Mouse (Mus musculus): Measurements from ENCODE around the gene Ago3. TPM values are rescaled to one million over a fixed set of nuclear protein-coding genes. Genes with fewer than 3 reads are reported as not detected.
A peak's percentile ranks its signal among the peaks of the same experiment; 100 is the strongest.

The Ago3 gene
- polyA plus RNA-seq, 1 experiment from 2014 or later = 15.7 TPM

DNA sequence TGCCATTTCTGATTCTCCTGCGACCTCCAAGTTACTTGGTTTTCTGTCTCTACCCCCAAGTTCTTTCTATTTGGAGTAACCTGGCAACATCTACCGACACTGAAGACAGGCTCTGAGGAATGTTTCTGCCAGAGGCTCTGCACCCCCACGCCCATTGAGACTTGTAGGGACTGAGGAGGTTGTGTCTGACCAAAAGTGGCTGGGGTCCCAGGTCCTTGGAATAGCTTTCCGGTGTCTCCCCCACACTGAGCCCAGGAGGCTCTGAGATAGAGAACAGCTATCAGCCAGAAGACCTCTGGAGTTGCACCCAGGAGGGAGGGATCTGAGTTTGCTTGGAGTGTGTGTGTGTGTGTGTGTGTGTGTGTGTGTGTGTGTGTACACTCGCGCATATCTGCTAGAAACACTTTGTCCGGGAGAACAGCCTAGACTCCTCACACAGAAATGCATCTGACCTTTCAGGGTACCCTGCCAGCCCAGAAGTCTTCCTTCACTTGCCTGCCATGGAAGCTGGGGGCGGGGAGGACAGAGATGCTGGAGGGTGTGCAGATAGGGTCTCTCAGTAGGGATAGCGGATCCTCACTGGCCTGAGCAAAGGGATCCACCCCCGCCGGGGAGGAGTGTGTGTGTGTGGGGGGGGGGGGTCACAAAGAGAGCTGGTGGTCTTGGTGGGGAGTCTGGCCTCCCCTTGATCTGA, 141.9 kb downstream of the Ago3 start:
- WGBS (ENCODE audit: insufficient replicate concordance) = 32% methylated on average over 11 of the region's 11 CpGs
- Histone ChIP-seq H3K9ac (ENCODE audit: low read depth, low read length) (no peak overlapping the region), H3K36me3 (ENCODE audit: control insufficient read depth, insufficient read depth, low read length) (no peaks in the 10 kb centered on the region), H3K4me1 (ENCODE audit: control insufficient read depth, insufficient read depth, low read length) (peaks cover 6% of the 10 kb centered on the region; the same call in 1 of the 2 replicates), H3K27ac (ENCODE audit: low read depth, low read length) (no peak overlapping the region), H3K4me3 (ENCODE audit: low read depth, low read length) (peak overlapping the region; percentile 40; the same call in 1 of the 2 replicates), H3K9me3 (replicated peaks; ENCODE audit: control insufficient read depth, low read length) (no peaks in the 10 kb centered on the region), H3K27me3 (ENCODE audit: control insufficient read depth, insufficient read depth, low read length) (peaks cover 53% of the 10 kb centered on the region), H3K4me2 (no peak overlapping the region)
- no peak for ATAC-seq (replicated peaks; ENCODE audit: insufficient number of reproducible peaks, low FRiP score, low TSS enrichment)

GRCm38 (mm10) chr4:126286492-126286891, 142.9 kb downstream of the Ago3 start, which contains the start of gene Col8a2:
TSS of gene Col8a2 (plus strand) at chr4:126286793.
- H3K9ac ChIP-seq (ENCODE audit: low read depth, low read length) = peak within 1 kb of the TSS; percentile 40
- peak within 1 kb of the TSS; percentile 40 for H3K4me3 ChIP-seq (ENCODE audit: low read depth, low read length)
- peaks cover 54% of the 10 kb centered on the region for H3K27me3 ChIP-seq (ENCODE audit: control insufficient read depth, insufficient read depth, low read length)
- peak; percentile 20; the same call in 1 of the 2 replicates for ATAC-seq (replicated peaks; ENCODE audit: insufficient number of reproducible peaks, low FRiP score, low TSS enrichment)
- H3K36me3 ChIP-seq (ENCODE audit: control insufficient read depth, insufficient read depth, low read length) = no peaks in the 10 kb centered on the region
- H3K4me1 ChIP-seq (ENCODE audit: control insufficient read depth, insufficient read depth, low read length) = peaks cover 6% of the 10 kb centered on the region; the same call in 1 of the 2 replicates
- no peaks in the 10 kb centered on the region for H3K9me3 ChIP-seq (replicated peaks; ENCODE audit: control insufficient read depth, low read length)
- 2% methylated on average over 37 of the region's 42 CpGs for WGBS (ENCODE audit: insufficient replicate concordance)
- H3K4me2 ChIP-seq = peak within 1 kb of the TSS; percentile 78
- H3K27ac ChIP-seq (ENCODE audit: low read depth, low read length) = no peak within 1 kb of the TSS

GRCm38 (mm10) chr4:126283582-126283981, 145.8 kb downstream of the Ago3 start:
- no peak overlapping the region for H3K9ac ChIP-seq (ENCODE audit: low read depth, low read length)
- peaks cover 6% of the 10 kb centered on the region; the same call in 1 of the 2 replicates for H3K4me1 ChIP-seq (ENCODE audit: control insufficient read depth, insufficient read depth, low read length)
- no peaks in the 10 kb centered on the region for H3K36me3 ChIP-seq (ENCODE audit: control insufficient read depth, insufficient read depth, low read length)
- H3K4me3 ChIP-seq (ENCODE audit: low read depth, low read length) = no peak overlapping the region
- no peak for ATAC-seq (replicated peaks; ENCODE audit: insufficient number of reproducible peaks, low FRiP score, low TSS enrichment)
- H3K27ac ChIP-seq (ENCODE audit: low read depth, low read length) = no peak overlapping the region
- H3K27me3 ChIP-seq (ENCODE audit: control insufficient read depth, insufficient read depth, low read length) = peaks cover 41% of the 10 kb centered on the region
- 71% methylated on average over 8 of the region's 8 CpGs for WGBS (ENCODE audit: insufficient replicate concordance)
- H3K9me3 ChIP-seq (replicated peaks; ENCODE audit: control insufficient read depth, low read length) = no peaks in the 10 kb centered on the region
- no peak overlapping the region for H3K4me2 ChIP-seq

GRCm38 (mm10) chr4:126281706-126282105, 147.7 kb downstream of the Ago3 start:
- no peak for ATAC-seq (replicated peaks; ENCODE audit: insufficient number of reproducible peaks, low FRiP score, low TSS enrichment)
- 57% methylated on average over 9 of the region's 9 CpGs for WGBS (ENCODE audit: insufficient replicate concordance)
- H3K27ac ChIP-seq (ENCODE audit: low read depth, low read length) = no peak overlapping the region

More at GRCm38 (mm10) chr4:126281706-126282105, 147.7 kb downstream of the Ago3 start:
- Histone ChIP-seq H3K9ac (ENCODE audit: low read depth, low read length) (no peak overlapping the region), H3K36me3 (ENCODE audit: control insufficient read depth, insufficient read depth, low read length) (no peaks in the 10 kb centered on the region), H3K4me2 (no peak overlapping the region), H3K4me3 (ENCODE audit: low read depth, low read length) (no peak overlapping the region), H3K27me3 (ENCODE audit: control insufficient read depth, insufficient read depth, low read length) (peaks cover 22% of the 10 kb centered on the region), H3K9me3 (replicated peaks; ENCODE audit: control insufficient read depth, low read length) (no peaks in the 10 kb centered on the region), H3K4me1 (ENCODE audit: control insufficient read depth, insufficient read depth, low read length) (peaks cover 4% of the 10 kb centered on the region; the same call in 1 of the 2 replicates)

Other genes with a start within 250 kb of the Ago3 start
- gene Thrap3, start 226.8 kb downstream of the Ago3 start, polyA plus RNA-seq (2014; fragmentation: Nextera tagmentation; extraction: Ambion mirVana) = 131 and 155 TPM in 2 replicates
- 37.0 and 44.6 TPM in 2 replicates for gene Map7d1, start 173.2 kb downstream of the Ago3 start, polyA plus RNA-seq (2014; fragmentation: Nextera tagmentation; extraction: Ambion mirVana)
- 11.0 and 28.0 TPM in 2 replicates for gene Trappc3, start 167.2 kb downstream of the Ago3 start, polyA plus RNA-seq (2014; fragmentation: Nextera tagmentation; extraction: Ambion mirVana)
- gene Col8a2, start 142.8 kb downstream of the Ago3 start, polyA plus RNA-seq (2014; fragmentation: Nextera tagmentation; extraction: Ambion mirVana) = 2.0 and 3.0 TPM in 2 replicates
- 28.8 and 30.1 TPM in 2 replicates for gene Adprhl2, start 107.9 kb downstream of the Ago3 start, polyA plus RNA-seq (2014; fragmentation: Nextera tagmentation; extraction: Ambion mirVana)
- 0.96 and 1.5 TPM in 2 replicates for gene Tekt2, start 103.9 kb downstream of the Ago3 start, polyA plus RNA-seq (2014; fragmentation: Nextera tagmentation; extraction: Ambion mirVana)
- gene Ago1, start 39.0 kb upstream of the Ago3 start, polyA plus RNA-seq (2014; fragmentation: Nextera tagmentation; extraction: Ambion mirVana) = 3.9 and 4.1 TPM in 2 replicates
- 1.1 and 1.3 TPM in 2 replicates for gene Ago4, start 103.9 kb upstream of the Ago3 start, polyA plus RNA-seq (2014; fragmentation: Nextera tagmentation; extraction: Ambion mirVana)
- gene Clspn, start 127.4 kb upstream of the Ago3 start, polyA plus RNA-seq (2014; fragmentation: Nextera tagmentation; extraction: Ambion mirVana) = 23.1 and 36.3 TPM in 2 replicates
- gene 5730409E04Rik, start 180.3 kb upstream of the Ago3 start, polyA plus RNA-seq (2014; fragmentation: Nextera tagmentation; extraction: Ambion mirVana) = 1.6 and 1.9 TPM in 2 replicates
- 411 and 434 TPM in 2 replicates for gene Psmb2, start 248.1 kb upstream of the Ago3 start, polyA plus RNA-seq (2014; fragmentation: Nextera tagmentation; extraction: Ambion mirVana)